Mouse (Mus musculus): ENCODE measurements around the gene Gm2022. TPM values are rescaled to one million over a fixed set of nuclear protein-coding genes. Genes with fewer than 3 reads are reported as not detected.

The Gm2022 gene
- total and polyA plus RNA-seq, 2 experiments = not detected

Other genes starting within 250 kb of the Gm2022 start
- not detected in 2 replicates for gene Gm21319, start 119.6 kb upstream of the Gm2022 start, total RNA-seq (2014; rRNA removed)
- gene Gm21319, start 119.6 kb upstream of the Gm2022 start, polyA plus RNA-seq (2012; rRNA removed) = not detected in 2 replicates
- not detected in 2 replicates for gene Gm21936, start 99.9 kb upstream of the Gm2022 start, total RNA-seq (2014; rRNA removed)
- not detected in 2 replicates for gene Gm21936, start 99.9 kb upstream of the Gm2022 start, polyA plus RNA-seq (2012; rRNA removed)
- not detected in 2 replicates for gene BB287469, start 78.8 kb upstream of the Gm2022 start, total RNA-seq (2014; rRNA removed)
- gene BB287469, start 78.8 kb upstream of the Gm2022 start, polyA plus RNA-seq (2012; rRNA removed) = not detected in 2 replicates
- not detected in 2 replicates for gene Gm2001, start 53.0 kb upstream of the Gm2022 start, total RNA-seq (2014; rRNA removed)
- not detected in 2 replicates for gene Gm2001, start 53.0 kb upstream of the Gm2022 start, polyA plus RNA-seq (2012; rRNA removed)
- gene Gm2016, start 21.3 kb upstream of the Gm2022 start, total RNA-seq (2014; rRNA removed) = not detected in 2 replicates
- not detected in 2 replicates for gene Gm2016, start 21.3 kb upstream of the Gm2022 start, polyA plus RNA-seq (2012; rRNA removed)
- gene Gm2035, start 24.5 kb downstream of the Gm2022 start, total RNA-seq (2014; rRNA removed) = not detected in 2 replicates
- gene Gm2035, start 24.5 kb downstream of the Gm2022 start, polyA plus RNA-seq (2012; rRNA removed) = not detected in 2 replicates
- gene Gm2042, start 58.7 kb downstream of the Gm2022 start, total RNA-seq (2014; rRNA removed) = not detected in 2 replicates
- not detected in 2 replicates for gene Gm2042, start 58.7 kb downstream of the Gm2022 start, polyA plus RNA-seq (2012; rRNA removed)
- gene Gm2075, start 116.5 kb downstream of the Gm2022 start, total RNA-seq (2014; rRNA removed) = not detected in 2 replicates
- gene Gm2075, start 116.5 kb downstream of the Gm2022 start, polyA plus RNA-seq (2012; rRNA removed) = not detected in 2 replicates
- not detected in 2 replicates for gene Gm6803, start 123.4 kb downstream of the Gm2022 start, total RNA-seq (2014; rRNA removed)
- gene Gm6803, start 123.4 kb downstream of the Gm2022 start, polyA plus RNA-seq (2012; rRNA removed) = not detected in 2 replicates
- gene Gm2056, start 131.6 kb downstream of the Gm2022 start, total RNA-seq (2014; rRNA removed) = not detected in 2 replicates
- not detected in 2 replicates for gene Gm2056, start 131.6 kb downstream of the Gm2022 start, polyA plus RNA-seq (2012; rRNA removed)
- not detected in 2 replicates for gene Gm16368, start 188.3 kb downstream of the Gm2022 start, total RNA-seq (2014; rRNA removed)
- gene Gm16368, start 188.3 kb downstream of the Gm2022 start, polyA plus RNA-seq (2012; rRNA removed) = not detected in 2 replicates